Mouse (Mus musculus) urinary bladder, postnatal 14 days (tissue): ENCODE measurements around the gene Taf3.

ENCODE experiments used
- DNase-seq: peaks from one replicate; pipeline ENCODE4 v3.0.0; 2021; ENCODE audit warnings: low spot score

Taf3 gene

DNA sequence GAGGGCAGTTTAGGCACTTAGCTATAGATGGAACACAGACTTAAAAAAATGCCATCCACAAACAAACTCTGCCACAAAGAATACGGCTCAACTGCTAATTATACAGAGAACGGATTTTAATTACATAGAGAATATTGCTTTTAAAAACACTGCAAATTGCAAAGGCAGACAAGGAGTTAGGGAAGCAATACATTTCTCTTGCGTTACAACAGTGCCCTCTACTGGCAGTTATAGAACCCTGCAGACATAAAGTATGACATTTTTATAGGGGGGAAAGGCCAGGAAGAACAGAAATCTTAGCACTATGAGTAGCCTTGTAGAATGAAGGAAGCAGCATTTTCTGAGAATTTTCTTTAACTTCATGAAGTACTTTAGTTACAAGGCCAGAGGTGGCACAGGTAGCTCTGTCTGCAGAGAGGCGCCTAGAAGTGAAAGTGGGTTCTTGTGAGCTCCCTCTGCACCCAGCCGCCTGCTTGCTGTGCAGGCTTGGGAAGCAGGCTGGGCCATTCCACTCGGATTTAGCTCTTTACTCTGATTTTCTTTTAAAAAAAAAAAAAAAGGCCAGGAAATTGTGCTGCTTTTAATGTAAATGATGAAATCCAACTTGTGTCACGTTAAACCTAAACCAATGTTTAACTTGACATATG, 38.0 kb downstream of the Taf3 start:
- DNase-seq: no peak

DNA sequence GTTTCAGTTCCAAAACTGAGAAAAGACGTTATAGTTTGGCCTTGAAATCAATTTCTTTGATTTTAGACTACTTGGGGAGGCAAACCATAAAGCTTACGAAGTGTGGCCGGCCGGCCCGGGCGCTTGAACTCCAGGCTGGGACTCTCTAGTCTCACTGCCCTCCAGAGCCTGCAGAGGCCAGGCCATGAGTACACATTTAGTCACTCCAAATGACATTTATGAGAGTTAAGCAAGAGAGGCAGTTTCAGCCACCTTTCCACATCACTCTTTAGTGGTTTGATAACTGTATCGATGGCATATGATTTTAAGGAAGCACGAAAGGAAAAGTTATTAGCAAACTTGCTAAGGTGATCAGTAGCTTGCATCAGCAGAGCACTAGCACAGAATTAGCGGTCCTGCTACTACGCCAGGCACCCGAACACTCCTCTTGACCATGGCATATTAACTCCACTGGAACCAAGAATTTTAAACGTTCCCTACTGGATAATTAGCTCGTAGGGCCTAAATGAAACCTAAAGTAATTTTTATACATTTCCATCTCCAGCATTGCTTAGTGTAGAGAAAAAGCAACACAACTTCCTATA, 38.6 kb downstream of the Taf3 start:
- DNase-seq: peak; percentile 39

DNA sequence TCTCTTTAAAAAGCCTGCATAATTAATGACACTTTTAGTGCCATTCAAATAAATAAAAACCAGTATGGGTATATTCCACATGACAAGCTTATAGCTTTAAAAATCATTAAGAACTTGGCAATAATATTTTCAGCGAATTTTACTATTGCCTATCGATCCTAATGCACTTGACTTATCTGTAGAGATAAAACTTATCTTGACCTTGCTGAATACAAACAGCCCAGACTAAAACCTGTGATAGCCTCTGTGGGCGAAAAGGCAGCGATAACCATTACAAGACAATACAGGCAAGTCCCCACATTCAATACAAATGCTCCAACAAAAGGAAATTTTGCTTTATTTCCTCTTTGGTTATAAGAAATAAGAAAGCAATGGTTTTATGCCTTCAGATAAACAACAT, 39.8 kb downstream of the Taf3 start:
- DNase-seq: no peak

DNA sequence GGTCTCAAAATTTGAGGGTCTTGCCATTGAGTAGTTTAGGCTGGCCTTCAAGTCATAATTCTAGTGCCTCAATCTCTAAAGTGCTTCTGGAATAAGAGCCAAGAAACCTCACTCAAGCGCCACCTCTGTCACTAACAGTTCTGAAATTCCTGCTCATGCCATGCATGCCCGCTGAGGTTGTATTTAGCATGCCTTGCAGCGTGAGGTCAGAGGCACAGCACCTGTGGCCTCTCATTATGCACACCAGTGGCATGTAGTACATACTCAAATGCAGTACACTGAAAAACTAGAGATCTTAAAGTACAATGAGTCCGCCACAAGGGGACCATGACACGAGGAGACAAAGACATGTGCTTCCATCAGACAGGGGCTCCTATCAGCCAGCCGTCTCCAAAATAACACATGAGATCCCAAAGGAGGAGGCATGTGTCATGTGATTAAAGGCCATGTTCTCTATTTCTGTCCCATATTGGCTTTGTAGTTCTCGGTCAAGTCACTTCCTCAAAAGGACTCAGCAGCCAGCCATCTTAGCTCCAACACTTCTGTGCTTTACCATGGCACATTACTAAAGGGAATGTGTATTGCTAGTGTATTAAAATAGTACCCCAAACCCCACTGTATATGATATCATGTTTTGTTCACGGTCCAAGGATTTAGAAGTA, 43.3 kb downstream of the Taf3 start:
- DNase-seq: no peak

DNA sequence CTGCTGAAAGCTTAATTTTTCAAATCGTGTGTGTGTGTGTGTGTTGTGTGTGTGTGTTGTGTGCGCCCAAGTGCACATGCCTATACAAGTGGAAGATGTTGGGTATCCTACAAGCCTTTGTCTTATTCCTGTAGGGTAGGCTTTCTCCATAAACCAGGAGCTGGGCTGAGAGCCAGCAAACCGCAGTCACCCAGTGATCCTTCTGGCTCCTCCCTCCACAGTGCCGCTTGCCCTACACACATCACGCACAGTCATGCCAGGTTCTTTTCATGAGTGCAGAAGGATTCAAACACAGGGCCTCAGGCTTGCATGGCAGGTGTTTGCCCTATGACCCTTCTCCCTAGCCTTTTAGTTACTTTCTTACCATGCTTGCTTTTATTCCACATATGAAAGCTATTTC, 45.0 kb downstream of the Taf3 start:
- DNase-seq: peak; percentile 68

DNA sequence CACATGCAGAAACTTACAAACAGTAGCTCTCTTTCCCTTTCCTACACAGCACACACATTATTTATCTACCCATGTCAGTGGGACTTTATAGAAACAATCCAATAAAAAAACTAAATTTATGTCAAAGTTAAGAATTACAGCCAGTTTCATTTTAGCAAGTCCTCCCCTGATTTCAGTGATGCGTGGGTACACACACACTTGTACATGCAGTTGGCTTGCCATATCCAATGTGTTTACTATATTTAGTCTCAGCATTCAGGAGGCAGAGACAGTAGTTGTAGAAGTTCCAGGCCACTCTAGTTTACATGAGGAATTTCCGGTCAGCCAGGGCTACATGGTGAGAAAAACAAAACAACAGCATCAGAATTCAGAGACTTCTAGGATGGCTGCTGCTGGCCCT, 46.8 kb downstream of the Taf3 start:
- no peak for DNase-seq

DNA sequence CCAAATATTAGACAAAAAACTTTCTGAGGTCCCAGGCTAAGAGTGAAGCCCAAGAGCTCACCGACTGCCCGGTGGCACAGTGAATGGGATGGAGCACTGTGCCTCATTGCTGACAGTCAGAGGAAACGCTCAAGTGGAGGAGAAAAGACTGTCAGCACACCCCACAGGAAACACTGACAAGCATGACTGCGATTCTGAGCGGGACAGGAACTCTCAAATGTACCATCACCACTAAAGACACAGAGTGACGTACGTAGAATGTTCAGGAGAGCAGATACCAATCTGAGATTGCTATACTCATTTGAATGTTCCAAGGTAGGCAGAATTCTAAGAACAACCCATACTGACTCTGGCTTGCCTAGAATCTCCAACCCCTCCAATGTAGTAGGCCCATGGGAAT, 50.9 kb downstream of the Taf3 start:
- no peak for DNase-seq

DNA sequence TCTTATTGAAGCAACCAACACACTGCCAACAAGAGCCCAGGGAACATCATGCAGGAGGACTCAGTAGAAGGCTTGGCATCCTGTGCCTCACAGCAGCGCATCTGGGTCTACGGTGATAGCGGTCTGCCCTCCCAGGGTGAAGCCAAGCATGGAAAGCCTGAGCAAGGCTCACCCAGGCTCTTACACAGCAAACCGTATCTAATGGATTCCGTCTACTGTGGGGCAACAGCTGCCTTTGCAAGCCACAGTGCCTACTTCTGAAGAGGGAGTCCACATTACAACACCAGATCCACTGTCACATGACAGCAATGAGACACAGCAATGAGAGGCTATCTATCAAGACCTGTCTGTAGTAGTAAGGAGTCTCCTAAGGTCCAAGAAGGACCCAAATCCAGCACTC, 52.3 kb downstream of the Taf3 start:
- DNase-seq: no peak

DNA sequence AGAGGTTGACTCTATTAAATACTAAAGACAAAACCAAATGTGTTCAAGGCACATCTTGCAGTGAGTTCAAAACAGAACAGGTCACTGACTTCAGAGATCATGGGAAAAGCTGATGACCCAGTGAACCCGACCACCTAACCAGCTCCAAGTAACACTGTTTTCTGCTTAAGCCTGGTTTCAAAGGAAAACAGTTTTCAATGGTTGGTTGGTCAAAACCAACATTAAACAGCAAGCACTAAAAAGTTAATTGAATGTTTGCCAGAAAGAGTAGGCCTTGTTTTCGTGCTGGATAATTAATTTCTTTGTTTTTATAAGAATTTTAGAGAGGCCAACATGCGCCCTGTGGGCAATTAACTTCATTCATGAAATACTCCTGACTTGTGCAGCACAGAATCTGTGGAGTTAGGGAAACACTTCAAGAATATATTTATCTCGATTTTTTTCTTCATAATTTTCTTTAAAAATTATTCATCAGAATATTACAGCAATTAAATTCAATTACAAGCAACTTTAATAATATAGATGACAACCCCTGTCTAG, 57.6 kb downstream of the Taf3 start:
- no peak for DNase-seq

DNA sequence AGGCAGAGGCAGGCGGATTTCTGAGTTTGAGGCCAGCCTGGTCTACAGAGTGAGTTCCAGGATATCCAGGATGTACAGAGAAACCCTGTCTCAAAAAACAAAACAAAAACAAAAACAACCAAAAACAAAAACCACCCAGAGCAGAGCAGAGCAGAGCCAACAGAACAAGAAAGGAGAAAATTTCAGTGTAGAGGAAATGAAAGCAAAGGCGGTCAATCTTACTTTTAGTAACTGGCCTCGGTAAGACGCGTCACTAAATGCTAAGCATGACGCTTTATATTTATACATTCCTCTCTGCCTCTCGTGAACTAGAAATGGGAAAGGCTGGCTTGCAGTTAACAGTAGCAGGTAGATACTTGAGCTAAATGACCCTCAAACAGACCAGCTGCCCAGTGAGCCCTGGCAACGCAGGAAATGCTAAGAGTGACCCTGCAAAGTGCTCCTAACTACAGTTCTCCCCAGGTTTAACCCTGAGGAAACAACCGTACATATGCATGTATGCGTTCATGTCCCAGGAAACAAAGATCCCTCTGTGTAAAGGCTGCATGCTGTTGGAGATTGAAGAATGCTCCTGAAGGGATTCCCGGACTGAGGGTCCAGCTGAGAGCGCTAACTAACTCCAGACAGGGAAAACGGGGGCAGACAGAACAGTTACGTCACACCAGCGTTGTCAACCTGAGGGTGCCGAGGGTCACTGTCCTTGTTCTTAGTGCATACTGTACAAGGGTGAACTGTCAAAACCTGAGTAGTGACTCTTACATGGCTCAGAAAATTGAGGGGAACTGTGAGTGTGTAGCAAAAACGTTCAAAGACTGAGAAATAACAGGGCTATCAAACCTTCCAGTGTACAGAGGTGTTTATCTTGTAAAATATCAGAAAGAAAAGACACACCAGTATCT, 58.5 kb downstream of the Taf3 start:
- DNase-seq: no peak

DNA sequence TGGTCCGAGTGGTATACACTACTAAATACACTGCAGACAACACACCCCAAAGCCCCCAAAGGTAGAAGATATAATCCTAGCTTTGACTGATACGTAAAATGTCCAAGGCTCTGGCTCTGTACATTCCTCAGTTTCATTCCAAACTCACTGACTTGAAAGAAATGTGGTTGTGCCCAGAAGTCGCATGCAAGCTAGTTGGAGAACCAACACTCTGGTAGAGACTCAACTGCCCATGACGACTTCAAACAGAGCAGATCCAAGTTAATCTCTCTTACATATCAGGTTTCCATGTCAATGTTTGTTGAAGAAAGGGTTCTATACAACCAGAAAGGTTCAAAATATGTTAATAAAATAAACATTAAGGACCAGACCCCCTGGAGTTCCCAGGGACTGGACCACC, 60.1 kb downstream of the Taf3 start:
- DNase-seq: no peak

DNA sequence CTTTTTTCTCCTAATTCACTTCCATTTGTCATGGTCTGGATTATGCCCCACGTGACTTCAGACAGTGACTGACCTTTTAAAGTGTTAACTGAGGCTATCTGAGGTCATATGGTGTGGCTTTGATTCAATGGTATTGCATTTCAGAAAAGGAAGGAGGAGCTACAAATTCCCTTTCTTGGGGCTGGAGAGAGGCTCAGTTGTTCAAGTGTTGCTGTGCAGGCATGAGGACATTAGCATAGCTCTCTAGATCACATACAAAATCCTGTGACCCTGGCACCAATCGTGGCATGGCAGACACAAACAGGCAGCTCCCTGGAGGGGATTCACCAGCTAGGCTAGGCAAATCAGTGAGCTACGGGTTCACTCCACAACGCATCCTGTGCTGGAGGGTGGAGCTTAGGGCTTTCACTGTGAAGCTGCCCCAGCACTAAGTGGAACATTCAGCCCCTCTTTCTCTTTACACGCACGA, 62.4 kb downstream of the Taf3 start:
- DNase-seq: no peak

DNA sequence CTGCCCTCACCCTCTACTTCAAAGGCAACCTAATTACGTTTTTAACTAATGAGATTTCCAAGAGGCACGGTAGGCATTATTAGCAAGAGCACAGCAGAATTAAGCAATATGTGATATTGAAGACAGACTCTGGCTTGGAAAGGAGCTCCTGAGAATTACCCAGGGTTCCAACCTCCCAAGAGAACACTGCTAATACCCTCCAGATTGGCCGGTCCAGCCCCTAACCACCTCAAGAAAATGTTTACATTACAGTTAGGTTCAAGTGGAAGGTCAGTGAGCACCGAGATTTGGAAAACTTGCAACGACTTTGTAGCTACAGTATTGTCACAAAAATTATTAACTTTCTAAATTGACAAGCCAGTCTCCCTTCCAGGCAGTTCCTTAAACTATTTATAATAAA, 66.0 kb downstream of the Taf3 start:
- no peak for DNase-seq

DNA sequence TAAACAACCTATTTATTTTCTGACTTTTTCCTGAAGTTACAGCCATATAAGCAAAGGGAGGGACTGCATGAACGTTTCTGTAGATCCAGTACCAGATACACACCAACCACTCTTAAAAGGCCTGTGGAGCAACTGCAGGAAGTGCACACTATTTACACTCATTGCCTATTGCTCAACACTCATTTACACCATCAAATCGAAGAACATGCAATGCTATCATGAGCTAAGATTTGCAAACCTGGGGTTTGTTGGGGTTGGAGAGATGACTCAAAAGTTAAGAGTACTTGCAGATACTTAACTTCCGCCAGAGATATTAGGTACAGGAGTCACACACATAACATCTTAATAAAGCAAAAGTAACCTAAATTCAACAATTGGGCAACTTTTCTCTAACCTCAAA, 76.5 kb downstream of the Taf3 start:
- DNase-seq: no peak

DNA sequence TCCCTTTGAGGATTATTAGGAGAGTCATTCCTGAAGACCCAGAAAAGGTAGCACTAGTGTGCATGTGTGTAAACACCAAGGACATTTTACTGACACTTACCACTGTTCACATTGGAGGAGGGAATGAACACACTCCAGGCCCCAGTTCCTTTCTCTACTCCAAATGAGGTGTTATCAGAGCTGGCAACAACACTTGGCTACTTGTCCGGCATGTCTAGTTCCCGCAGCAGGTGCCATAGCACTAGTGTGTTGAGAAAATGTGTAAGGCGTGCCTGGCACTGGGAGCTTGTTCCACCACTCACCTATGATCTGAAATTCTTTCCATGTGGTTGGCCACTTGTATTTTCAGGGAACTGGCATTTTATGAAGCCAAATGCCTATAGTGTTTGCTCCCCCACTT, 77.8 kb downstream of the Taf3 start:
- DNase-seq: no peak

DNA sequence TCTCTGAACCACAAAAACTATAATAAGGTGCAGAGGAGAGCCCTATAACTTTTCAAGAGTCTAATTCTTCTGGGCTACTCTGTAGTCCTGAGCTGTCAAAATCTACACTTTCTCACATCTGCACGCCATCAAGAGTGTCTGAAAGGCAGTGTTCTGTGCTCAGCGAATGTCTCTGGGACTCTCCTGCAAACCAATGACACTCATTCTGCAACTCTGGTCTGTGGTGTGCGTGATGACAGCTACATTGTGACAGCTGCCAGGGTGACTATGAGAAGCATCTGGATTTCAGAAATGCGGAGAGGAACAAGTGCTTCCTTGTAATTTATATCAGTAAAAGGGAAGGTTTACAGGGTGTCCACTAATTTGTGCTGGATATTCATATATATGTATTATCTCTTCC, 78.2 kb downstream of the Taf3 start:
- DNase-seq: no peak

DNA sequence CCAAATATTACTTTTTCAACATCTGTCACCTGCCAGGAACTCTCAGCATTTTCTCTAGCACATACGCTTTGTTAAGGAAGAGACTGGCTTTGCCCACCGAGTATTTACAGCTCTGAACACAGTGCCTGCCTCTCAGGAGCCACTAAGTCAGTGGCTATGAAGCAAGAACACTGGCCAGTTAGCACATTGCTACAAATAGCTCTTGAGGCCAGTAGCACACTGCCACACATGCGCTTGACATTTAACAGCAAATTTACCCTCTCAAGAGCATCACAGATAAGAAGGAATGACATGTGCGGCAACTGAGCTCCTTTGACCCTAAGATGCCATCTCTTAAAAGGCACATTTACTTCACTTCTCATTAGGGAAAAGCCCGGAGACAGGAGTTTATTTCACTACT, 78.7 kb downstream of the Taf3 start:
- no peak for DNase-seq

DNA sequence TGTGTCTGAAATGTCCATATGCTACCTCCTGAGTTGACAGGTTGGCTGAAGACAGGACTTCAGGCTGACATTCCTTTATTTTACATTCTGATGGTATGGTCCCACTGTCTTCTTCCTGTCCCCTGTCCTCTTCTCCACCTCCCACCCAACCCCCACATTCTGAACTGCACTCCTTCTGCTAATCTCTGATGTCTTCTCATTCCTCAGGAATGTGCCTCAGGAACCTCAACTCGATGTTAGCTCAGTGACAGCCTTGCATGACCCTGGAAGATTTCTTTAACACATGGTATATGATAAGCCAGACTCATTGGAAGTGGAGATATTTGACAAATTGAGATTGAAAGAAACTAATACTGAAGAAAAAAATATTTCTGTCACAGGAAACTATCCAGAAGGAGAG, 81.8 kb downstream of the Taf3 start:
- no peak for DNase-seq

DNA sequence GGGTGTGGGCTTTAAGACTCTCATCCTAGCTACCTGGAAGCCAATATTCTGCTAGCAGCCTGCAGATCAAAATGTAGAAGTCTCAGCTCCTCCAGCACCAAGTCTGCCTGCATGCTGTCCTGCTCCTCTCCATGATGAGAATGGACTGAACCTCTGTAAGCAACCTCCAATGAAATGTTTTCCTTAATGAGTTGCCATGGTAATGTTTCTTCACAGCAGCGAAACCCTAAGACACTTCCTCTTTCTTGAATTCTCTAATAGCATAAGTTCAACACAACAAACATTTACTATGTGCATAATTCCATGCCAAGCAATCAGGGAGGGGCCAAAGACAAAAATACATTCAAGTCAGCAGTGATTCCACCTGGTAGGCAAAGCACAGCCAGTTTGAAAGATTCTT, 82.8 kb downstream of the Taf3 start:
- no peak for DNase-seq

DNA sequence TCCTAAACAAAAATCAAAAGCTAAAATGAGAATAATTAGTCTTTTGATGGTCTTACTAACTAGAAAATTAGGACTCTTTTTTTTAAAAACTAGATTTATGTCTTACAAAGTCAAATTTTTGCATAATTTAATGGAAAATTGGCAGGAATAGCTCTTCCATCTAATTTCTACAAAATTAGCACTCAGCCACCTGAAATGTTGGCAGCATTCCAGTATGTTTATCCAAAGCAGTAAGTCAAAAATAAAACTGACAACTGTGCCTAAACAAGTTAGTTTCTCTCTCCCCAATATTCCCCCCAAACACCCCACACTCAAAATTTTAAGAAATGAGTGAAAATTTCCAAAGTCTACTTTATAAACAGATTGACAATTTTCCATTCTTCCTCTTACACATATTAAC, 85.5 kb downstream of the Taf3 start:
- DNase-seq: no peak

DNA sequence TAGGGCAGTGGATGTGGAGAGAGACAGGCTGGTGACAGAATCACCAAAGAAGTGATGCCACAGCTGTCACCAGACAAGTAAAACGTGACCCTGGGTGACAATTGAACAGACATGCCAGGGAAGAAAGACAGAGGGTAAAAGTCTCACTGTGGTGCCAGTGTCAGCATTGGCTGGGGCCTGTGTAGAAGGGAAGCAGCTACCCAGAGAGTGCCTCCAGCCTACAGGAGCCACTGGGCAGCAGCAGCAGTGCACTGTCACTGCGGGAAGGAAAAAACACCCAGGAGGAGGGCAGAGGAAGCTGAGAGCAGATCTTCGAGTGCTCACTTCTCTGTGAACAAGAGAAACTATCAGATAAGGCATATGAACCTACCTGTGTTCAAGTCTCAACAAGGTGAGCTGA, 86.7 kb downstream of the Taf3 start:
- no peak for DNase-seq

DNA sequence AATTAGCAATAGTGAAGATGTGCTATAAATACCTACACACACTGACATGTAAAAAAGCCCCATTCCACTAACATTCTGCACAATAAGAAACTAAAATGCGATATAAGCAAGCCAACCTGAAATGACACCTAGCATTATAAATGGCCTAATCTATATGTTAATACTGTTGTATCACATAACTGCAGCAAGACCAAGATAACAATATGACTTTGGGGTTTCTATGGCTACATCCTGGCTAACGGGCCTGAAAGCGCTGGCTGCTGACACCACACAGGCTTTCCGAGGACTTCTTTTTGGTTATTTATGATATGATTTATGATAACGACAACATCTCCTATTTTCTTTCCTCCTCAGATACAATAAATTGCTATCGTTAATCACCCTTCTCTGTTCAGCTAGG, 90.4 kb downstream of the Taf3 start:
- DNase-seq: no peak

DNA sequence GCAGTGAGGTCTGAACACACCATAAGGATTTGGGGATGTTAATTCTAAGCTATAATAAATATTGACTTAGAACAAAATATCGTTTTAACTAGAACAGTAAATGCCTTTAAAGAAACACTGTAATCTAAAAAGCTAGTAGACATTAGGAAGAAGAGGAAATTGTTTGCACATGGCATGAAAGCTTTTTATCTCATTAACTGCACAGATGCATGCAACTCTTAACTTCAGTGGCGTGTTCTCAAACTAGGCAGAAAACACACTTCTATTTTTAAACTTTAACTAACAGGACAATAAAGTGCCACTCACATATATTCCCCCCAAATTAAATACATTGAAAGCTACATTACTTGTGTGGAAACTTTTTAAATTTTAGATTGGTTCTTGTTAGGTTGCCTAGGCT, 91.8 kb downstream of the Taf3 start:
- no peak for DNase-seq
